Mouse (Mus musculus) limb, embryonic 12.5 days (tissue): ENCODE measurements around the gene Yeats2. TPM values are rescaled to one million over a fixed set of nuclear protein-coding genes. Genes with fewer than 3 reads are reported as not detected.
"Not testable (repeated sequence)": the region's sequence is repeated elsewhere in the genome, so short reads cannot be mapped to it uniquely, and the experiment has no call there.

Experiments used
- ATAC-seq: fragments of 200-750 bp; cut with Nextera tagmentation; 2 replicates; pipeline ENCODE4 v1.8.0; 2017; ENCODE audit warnings: low read depth, moderate TSS enrichment; ENCODE audit not compliant: insufficient number of reproducible peaks, insufficient read depth, low FRiP score, low TSS enrichment
- H3K27ac ChIP-seq: fragments of 300-500 bp; sonication (generic); 2 replicates; pipeline ENCODE4 v1.5.1; 2016; ENCODE audit warnings: mild to moderate bottlenecking, moderate library complexity
- H3K27me3 ChIP-seq: fragments of 300-500 bp; sonication (generic); 2 replicates; pipeline ENCODE4 v1.6.1; 2016; ENCODE audit warnings: mild to moderate bottlenecking, moderate library complexity
- H3K36me3 ChIP-seq: fragments of 300-500 bp; sonication (generic); 2 replicates; pipeline ENCODE4 v1.6.1; 2016; ENCODE audit warnings: mild to moderate bottlenecking, moderate library complexity
- H3K4me1 ChIP-seq: fragments of 300-500 bp; sonication (generic); replicated peaks from 2 replicates; pipeline ENCODE4 v1.6.1; 2016
- H3K4me2 ChIP-seq: fragments of 300-500 bp; sonication (generic); 2 replicates; pipeline ENCODE4 v1.6.1; 2016; ENCODE audit warnings: mild to moderate bottlenecking, moderate library complexity
- H3K4me3 ChIP-seq: fragments of 300-500 bp; sonication (generic); replicated peaks from 2 replicates; pipeline ENCODE4 v1.5.1; 2016; ENCODE audit warnings: mild to moderate bottlenecking
- H3K9ac ChIP-seq: fragments of 300-500 bp; sonication (generic); replicated peaks from 2 replicates; pipeline ENCODE4 v1.6.1; 2016; ENCODE audit warnings: mild to moderate bottlenecking, moderate library complexity
- H3K9me3 ChIP-seq: fragments of 300-500 bp; sonication (generic); 2 replicates; pipeline ENCODE4 v1.6.1; 2016; ENCODE audit warnings: mild to moderate bottlenecking, moderate library complexity
- WGBS: fragments of 180-500 bp; shearing (Covaris S2); methylation state at CpG from one replicate; pipeline ENCODE4 v1.1.7; 2016; 5-methylcytosine and 5-hydroxymethylcytosine counted together
- polyA plus RNA-seq: library from polyadenylated mRNA; unstranded; fragments of >200 nt; fragmentation: Nextera tagmentation; extraction: Ambion mirVana; gene quantifications from 2 replicates; pipeline ENCODE4 v1.2.1, GENCODE M21; 2016

The Yeats2 gene
- polyA plus RNA-seq, 1 experiment from 2014 or later: 59.4 TPM

DNA sequence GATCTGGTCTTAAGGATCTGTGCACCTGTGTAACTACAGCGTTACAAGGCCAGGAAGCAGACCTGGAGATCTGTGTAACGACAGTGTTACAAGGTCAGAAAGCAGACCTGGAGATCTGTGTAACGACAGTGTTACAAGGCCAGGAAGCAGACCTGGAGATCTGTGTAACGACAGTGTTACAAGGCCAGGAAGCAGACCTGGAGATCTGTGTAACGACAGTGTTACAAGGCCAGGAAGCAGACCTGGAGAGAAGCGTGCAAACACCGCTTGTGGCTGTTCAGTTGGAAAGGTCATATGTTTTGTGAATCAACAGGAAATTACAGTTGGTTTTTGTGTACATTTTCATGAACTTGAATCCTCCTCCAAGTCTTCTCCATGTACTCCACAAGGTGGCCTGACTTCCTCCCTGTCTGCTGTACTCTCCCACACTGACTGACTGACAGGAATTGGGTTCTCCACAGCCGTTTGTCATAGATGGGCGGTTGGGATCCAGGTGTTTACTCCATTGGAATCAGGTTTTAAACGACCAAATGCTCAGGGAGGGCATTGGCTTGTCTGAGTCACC, 14.5 kb upstream of the Yeats2 start:
- H3K9ac ChIP-seq, H3K9me3 ChIP-seq, H3K4me3 ChIP-seq, H3K27ac ChIP-seq, H3K4me1 ChIP-seq, ATAC-seq, H3K4me2 ChIP-seq, H3K27me3 ChIP-seq: not testable (repeated sequence)
- peaks cover 49% of the 10 kb centered on the region for H3K36me3 ChIP-seq
- WGBS: 62% methylated on average over 10 of the region's 10 CpGs

DNA sequence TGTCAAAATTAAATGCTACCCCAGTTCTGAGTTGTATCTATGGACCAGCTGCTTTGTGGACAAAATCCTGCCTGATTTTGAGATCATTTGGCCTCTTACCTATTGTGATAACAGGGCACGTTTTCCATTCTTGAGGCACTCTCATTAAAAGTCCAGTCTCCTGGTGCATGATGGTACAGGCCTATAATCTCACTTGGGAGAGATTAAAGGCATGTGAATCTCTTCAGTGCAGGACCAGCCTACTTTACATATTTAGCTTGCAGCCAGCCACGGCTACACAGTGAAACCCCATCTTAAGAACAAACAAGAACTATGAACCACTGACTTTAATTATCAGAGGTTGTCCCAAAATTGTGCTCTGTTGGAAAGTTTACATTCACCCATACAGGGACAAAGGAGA, 10.5 kb upstream of the Yeats2 start:
- H3K4me3 ChIP-seq: no peak overlapping the region
- no peaks in the 10 kb centered on the region for H3K9me3 ChIP-seq
- H3K36me3 ChIP-seq: peaks cover 17% of the 10 kb centered on the region
- no peak overlapping the region for H3K27ac ChIP-seq
- no peak overlapping the region for H3K9ac ChIP-seq
- no peaks in the 10 kb centered on the region for H3K27me3 ChIP-seq
- no peaks in the 10 kb centered on the region for H3K4me1 ChIP-seq
- no peak for ATAC-seq
- WGBS: 71% methylated on average over 2 of the region's 2 CpGs
- no peak overlapping the region for H3K4me2 ChIP-seq

GRCm38 (mm10) chr16:20144568-20144967, 3.7 kb downstream of the Yeats2 start:
- Histone ChIP-seq H3K4me1 (peaks cover 12% of the 10 kb centered on the region), H3K9ac (no peak overlapping the region), H3K27me3 (no peaks in the 10 kb centered on the region), H3K4me2 (no peak overlapping the region), H3K27ac (no peak overlapping the region), H3K9me3 (no peaks in the 10 kb centered on the region), H3K36me3 (peaks cover 20% of the 10 kb centered on the region), H3K4me3 (no peak overlapping the region)
- ATAC-seq: no peak
- 98% methylated on average over 3 of the region's 3 CpGs for WGBS

- H3K4me3 ChIP-seq: no peak overlapping the region
- ATAC-seq: no peak
- H3K4me1 ChIP-seq: no peaks in the 10 kb centered on the region
- no peaks in the 10 kb centered on the region for H3K27me3 ChIP-seq
- no peak overlapping the region for H3K9ac ChIP-seq
- H3K36me3 ChIP-seq: peaks cover 47% of the 10 kb centered on the region
- H3K4me2 ChIP-seq: no peak overlapping the region
- WGBS: 76% methylated on average over 5 of the region's 5 CpGs
- no peak overlapping the region for H3K27ac ChIP-seq
- no peaks in the 10 kb centered on the region for H3K9me3 ChIP-seq
Observed at GRCm38 (mm10) chr16:20151991-20152390, 11.1 kb downstream of the Yeats2 start.

- peaks cover 62% of the 10 kb centered on the region for H3K36me3 ChIP-seq
- H3K9ac ChIP-seq: no peak overlapping the region
- no peak for ATAC-seq
- no peak overlapping the region for H3K4me2 ChIP-seq
- no peak overlapping the region for H3K4me3 ChIP-seq
- no peaks in the 10 kb centered on the region for H3K27me3 ChIP-seq
- no peaks in the 10 kb centered on the region for H3K4me1 ChIP-seq
- no peak overlapping the region for H3K27ac ChIP-seq
- WGBS: 79% methylated on average over 3 of the region's 3 CpGs
- H3K9me3 ChIP-seq: no peaks in the 10 kb centered on the region
Observed at GRCm38 (mm10) chr16:20153742-20154141, 12.9 kb downstream of the Yeats2 start.

DNA sequence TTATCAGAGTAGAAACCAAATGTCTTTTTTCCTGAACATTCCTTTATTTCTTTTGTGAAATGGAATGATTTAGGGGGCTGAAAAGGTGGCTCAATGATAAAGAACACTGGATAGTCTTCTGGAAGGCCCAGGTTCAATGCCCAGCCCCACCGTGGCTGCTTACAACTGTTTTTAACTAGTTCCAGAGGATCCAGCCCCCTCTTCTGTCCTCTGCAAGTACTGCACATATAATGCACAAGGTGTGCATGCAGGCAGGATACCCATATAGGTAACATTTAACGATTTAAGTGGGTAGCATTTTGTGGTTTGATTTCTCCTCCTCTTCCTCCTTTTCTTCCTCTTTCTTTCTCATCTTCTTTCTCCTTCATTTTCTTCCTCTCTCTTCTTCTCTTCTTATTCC, 19.3 kb downstream of the Yeats2 start:
- Histone ChIP-seq H3K9ac (no peak overlapping the region), H3K27me3 (no peaks in the 10 kb centered on the region), H3K36me3 (peaks cover 93% of the 10 kb centered on the region), H3K4me2 (no peak overlapping the region), H3K4me1 (no peaks in the 10 kb centered on the region), H3K27ac (no peak overlapping the region), H3K9me3 (no peaks in the 10 kb centered on the region), H3K4me3 (no peak overlapping the region)
- WGBS: 75% methylated on average over 2 of the region's 2 CpGs
- no peak for ATAC-seq

- Histone ChIP-seq H3K27me3 (no peaks in the 10 kb centered on the region), H3K4me2 (no peak overlapping the region), H3K9ac (no peak overlapping the region), H3K9me3 (peaks cover 4% of the 10 kb centered on the region; the same call in 1 of the 2 replicates), H3K36me3 (peaks cover 92% of the 10 kb centered on the region), H3K4me3 (no peak overlapping the region), H3K4me1 (no peaks in the 10 kb centered on the region), H3K27ac (no peak overlapping the region)
- WGBS: 93% methylated on average over 3 of the region's 3 CpGs
- ATAC-seq: no peak
Observed at GRCm38 (mm10) chr16:20169071-20169470, 28.2 kb downstream of the Yeats2 start.

DNA sequence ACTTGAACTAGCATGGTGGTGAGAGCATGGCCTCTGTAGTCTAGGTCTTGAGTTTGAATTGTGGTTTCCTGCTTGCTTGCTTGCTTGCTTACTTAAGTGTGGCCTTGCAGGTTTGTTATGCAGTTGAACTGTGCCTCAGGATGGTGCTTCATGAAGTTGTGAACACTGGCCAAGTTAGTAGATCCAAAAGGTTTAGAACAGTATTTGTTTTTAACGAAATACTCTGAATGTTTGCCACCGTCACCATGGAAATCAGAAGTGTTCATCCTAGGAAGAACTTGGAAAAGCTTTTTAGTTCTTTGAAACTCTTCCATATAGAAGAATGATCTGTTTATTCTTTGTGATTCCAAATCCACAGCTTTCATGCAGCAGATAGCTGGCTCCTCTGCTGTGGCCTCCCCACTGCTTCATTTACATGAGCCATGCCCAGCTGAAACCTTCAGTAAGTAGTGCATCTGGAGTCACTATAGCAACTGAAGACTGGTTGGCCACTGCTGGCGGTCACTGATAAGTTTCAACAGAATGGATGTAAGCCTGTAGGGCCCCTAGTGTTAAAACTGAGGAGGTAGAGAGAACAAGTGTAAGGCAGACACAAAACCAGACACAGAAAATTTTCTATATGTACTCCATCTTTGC, 28.7 kb downstream of the Yeats2 start:
- no peaks in the 10 kb centered on the region for H3K4me1 ChIP-seq
- H3K9me3 ChIP-seq: peaks cover 4% of the 10 kb centered on the region; the same call in 1 of the 2 replicates
- no peak overlapping the region for H3K9ac ChIP-seq
- no peaks in the 10 kb centered on the region for H3K27me3 ChIP-seq
- no peak overlapping the region for H3K27ac ChIP-seq
- ATAC-seq: no peak
- H3K36me3 ChIP-seq: peaks cover 92% of the 10 kb centered on the region
- no peak overlapping the region for H3K4me3 ChIP-seq
- WGBS: 90% methylated on average over 3 of the region's 3 CpGs
- no peak overlapping the region for H3K4me2 ChIP-seq

GRCm38 (mm10) chr16:20179406-20180175, 38.7 kb downstream of the Yeats2 start:
- 87% methylated on average over 23 of the region's 23 CpGs for WGBS
- Histone ChIP-seq H3K36me3 (peaks cover 74% of the 10 kb centered on the region), H3K4me2 (no peak overlapping the region), H3K4me1 (no peaks in the 10 kb centered on the region), H3K9ac (no peak overlapping the region), H3K27ac (no peak overlapping the region), H3K9me3 (no peaks in the 10 kb centered on the region), H3K27me3 (no peaks in the 10 kb centered on the region), H3K4me3 (no peak overlapping the region)
- no peak for ATAC-seq

DNA sequence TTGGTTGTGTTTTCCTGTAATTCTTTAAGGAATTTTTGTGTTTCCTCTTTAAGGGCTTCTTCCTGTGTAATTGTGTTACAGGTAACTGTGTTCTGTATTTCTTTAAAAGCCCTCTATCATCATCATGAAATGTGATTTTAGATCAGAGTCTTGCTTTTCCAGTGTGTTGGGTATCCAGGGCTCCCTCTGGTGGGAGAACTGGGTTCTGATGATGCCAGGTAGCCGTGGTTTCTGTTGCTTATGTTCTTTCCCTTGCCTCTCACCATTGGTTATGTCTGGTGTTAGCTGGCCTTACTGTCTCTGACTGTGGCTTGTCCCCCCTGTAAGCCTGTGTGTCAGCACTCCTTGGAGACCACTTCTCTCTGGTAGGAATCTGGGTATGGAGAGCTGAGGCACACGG, 44.5 kb downstream of the Yeats2 start:
- H3K9me3 ChIP-seq: no peaks in the 10 kb centered on the region
- no peak overlapping the region for H3K4me2 ChIP-seq
- H3K27ac ChIP-seq: no peak overlapping the region
- ATAC-seq: no peak
- H3K4me3 ChIP-seq: no peak overlapping the region
- 63% methylated on average over 2 of the region's 2 CpGs for WGBS
- no peaks in the 10 kb centered on the region for H3K4me1 ChIP-seq
- H3K27me3 ChIP-seq: no peaks in the 10 kb centered on the region
- no peak overlapping the region for H3K9ac ChIP-seq
- H3K36me3 ChIP-seq: peaks cover 78% of the 10 kb centered on the region

- no peak for ATAC-seq
- Histone ChIP-seq H3K4me3 (no peak overlapping the region), H3K36me3 (peaks cover 95% of the 10 kb centered on the region), H3K27ac (no peak overlapping the region), H3K27me3 (no peaks in the 10 kb centered on the region), H3K9ac (no peak overlapping the region), H3K9me3 (no peaks in the 10 kb centered on the region), H3K4me2 (no peak overlapping the region), H3K4me1 (no peaks in the 10 kb centered on the region)
- 93% methylated on average over 3 of the region's 3 CpGs for WGBS
Observed at GRCm38 (mm10) chr16:20191161-20191882, 50.5 kb downstream of the Yeats2 start.
